Mouse (Mus musculus) spleen, postnatal 10 days (tissue): ENCODE measurements around the gene Olfr376.

Source experiments
- DNase-seq, 2 experiments: peaks; one replicate each; pipeline ENCODE4 v3.0.0; 2021 to 2022; ENCODE audit warnings: low spot score in 2 of 2

The Olfr376 gene

GRCm38 (mm10) chr11:73370946-73371345, at the start of gene Olfr376:
Olfr376 (plus strand) TSS chr11:73371246.
- DNase-seq = no peak

GRCm38 (mm10) chr11:73323906-73324830, 46.9 kb upstream of the Olfr376 start:
- DNase-seq = no peak

GRCm38 (mm10) chr11:73326485-73326886, 44.6 kb upstream of the Olfr376 start:
- no peak for DNase-seq

GRCm38 (mm10) chr11:73327361-73327760, 43.7 kb upstream of the Olfr376 start:
- DNase-seq = no peak

- DNase-seq = no peak
These were observed 41.6 kb upstream of the Olfr376 start, which contains the start of the genes Aspa, Gm49340 and Spata22 for GRCm38 (mm10) chr11:73329442-73329841. Aspa (minus strand) TSS chr11:73329596. Gm49340 (plus strand) TSS chr11:73329741. Spata22 (plus strand) TSS chr11:73329741.

- no peak for DNase-seq
These were observed 37.7 kb upstream of the Olfr376 start for GRCm38 (mm10) chr11:73333357-73333756.

- no peak for DNase-seq
These were observed 34.1 kb upstream of the Olfr376 start for GRCm38 (mm10) chr11:73336919-73337318.

GRCm38 (mm10) chr11:73350483-73350882, 20.6 kb upstream of the Olfr376 start, which contains the start of gene Olfr20:
Olfr20 (plus strand) TSS chr11:73350783.
- no peak for DNase-seq

GRCm38 (mm10) chr11:73395374-73395773, 24.3 kb downstream of the Olfr376 start:
- no peak for DNase-seq

GRCm38 (mm10) chr11:73399514-73399913, 28.5 kb downstream of the Olfr376 start, which contains the start of gene Olfr1:
Olfr1 (minus strand) TSS chr11:73399614.
- no peak for DNase-seq
